Mouse (Mus musculus) naive thymus-derived CD4-positive, alpha-beta T cell, adult 2 months (primary cell): ENCODE measurements around the gene Arl16.
"Not testable (repeated sequence)": the region's sequence is repeated elsewhere in the genome, so short reads cannot be mapped to it uniquely, and the experiment has no call there.

ENCODE experiments used
- DNase-seq: peaks from one replicate; pipeline ENCODE4 v3.0.0-alpha.2; 2011; ENCODE audit warnings: low read depth

Gene Arl16

GRCm38 (mm10) chr11:120467051-120467735 lies at the start of gene Arl16:
TSS of gene Arl16 (minus strand) at chr11:120467607.
- peak; percentile 98 for DNase-seq

GRCm38 (mm10) chr11:120517147-120517546 lies 49.7 kb upstream of the Arl16 start:
- no peak for DNase-seq

GRCm38 (mm10) chr11:120515611-120516010 lies 48.2 kb upstream of the Arl16 start:
- peak; percentile 86 for DNase-seq

- not testable (repeated sequence) for DNase-seq
These were observed 46.9 kb upstream of the Arl16 start for GRCm38 (mm10) chr11:120514262-120514661.

- DNase-seq: no peak
These were observed 45.5 kb upstream of the Arl16 start for GRCm38 (mm10) chr11:120512790-120513453.

DNA sequence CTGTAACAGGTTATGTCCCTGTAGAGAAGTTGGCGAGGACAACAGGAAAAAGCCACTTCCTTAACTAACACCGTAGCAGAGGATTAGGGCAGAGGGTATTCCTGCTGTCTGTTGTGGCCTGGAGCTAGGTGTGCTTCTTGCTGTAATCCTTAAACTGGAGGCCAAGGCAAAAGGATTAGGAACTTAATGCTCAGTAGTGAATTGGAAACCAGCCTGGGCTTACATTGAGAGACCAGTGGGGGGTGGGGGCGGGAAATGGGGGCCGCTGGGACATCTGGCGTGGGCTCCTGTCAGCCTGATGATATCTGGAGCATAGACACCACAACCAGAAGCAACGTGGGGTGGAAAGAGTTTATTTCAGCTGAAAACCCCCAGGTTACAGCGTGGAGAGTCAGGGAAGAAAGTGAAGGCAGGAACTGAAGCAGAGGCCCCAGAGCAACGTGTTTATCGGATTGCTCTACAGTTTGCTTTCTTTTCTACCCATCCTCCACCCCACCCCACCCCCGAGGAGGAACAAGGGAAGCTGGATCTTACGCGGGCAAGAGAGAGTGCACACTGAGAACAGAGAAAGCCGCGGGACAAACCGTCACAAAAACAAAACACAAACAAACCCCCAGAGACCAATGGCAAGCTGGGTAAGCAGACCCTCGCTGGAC lies 43.1 kb upstream of the Arl16 start:
- DNase-seq: peak; percentile 68

- DNase-seq: peak; percentile 47
These were observed 42.5 kb upstream of the Arl16 start for GRCm38 (mm10) chr11:120509940-120510339.

DNA sequence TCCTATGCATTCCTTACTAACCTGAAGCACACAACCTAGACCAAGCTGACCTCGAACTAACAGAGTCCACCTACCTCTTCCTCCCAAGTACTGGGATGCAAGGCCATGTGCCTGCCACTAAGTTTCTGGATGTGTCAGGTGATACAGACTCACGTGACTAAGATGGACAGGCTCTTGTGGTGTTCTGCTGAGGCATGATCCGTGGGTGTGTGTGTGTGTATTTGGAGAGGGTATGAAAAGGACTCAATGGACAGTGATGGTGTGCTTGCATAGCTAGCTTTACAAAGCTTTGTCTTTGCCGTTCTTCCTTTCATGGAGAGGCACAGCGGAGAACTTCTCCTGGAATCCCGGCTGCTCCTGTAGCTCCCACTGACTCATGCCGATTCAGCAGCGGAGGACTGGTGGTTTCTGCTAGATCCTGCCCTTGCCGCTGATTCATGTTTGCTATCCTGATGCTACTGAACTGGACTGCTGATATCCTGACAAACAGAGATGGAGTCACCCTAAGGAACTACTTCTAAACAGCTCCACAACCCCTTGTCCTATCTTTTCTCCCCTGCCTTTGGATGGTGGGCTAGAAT lies 41.0 kb upstream of the Arl16 start:
- DNase-seq: no peak

DNA sequence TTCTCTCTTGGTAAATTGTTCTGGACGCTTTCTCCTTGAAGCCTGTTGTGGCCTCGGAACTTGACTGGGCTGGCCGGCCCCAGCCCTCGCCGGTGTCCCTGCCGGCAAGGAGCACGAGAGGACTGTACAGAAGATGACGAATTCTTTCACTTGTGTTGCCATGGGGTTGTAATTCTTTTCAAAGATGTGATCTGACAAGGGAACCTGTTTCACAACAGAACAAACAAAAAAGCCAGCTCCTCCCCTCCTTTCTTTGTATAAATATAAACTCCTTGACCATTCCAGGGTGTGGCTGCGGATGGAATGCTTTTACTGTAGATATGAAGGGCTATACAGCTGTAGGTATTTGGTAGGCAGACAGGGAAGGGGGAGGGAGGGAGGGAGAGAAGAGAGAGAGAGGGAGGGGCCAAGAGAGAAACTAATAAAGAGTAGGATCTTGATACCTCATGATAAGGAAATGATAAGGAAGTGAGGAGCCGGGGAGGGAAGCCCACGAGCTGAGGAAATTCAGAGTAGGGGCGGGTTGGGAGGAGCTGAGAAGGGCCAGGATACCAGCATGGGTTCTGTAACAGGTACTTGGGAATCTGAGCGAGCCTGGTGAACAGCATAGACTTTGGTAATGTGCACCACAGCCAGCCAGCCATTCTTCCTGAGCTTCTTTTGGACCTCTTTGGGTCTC lies 40.3 kb upstream of the Arl16 start:
- DNase-seq: no peak

DNA sequence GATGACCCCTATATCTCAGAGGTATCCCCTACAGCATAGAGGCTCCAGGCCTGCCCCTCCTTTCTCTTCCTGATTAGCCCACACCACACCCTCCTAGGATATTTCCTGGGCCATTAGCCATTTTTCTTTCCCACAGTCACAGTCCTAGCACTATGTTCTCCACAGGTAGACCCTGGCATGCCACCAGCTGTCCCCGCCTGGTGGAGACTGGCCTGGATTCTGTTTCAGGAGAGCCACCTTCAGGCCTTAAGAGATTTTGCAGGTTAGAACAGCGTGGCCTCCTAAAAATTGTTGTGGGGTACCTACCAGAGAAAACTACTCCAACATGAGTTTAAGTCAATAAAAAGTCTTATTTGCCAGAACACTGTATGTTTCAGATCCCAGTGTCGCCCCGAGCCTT lies 39.5 kb upstream of the Arl16 start:
- no peak for DNase-seq

DNA sequence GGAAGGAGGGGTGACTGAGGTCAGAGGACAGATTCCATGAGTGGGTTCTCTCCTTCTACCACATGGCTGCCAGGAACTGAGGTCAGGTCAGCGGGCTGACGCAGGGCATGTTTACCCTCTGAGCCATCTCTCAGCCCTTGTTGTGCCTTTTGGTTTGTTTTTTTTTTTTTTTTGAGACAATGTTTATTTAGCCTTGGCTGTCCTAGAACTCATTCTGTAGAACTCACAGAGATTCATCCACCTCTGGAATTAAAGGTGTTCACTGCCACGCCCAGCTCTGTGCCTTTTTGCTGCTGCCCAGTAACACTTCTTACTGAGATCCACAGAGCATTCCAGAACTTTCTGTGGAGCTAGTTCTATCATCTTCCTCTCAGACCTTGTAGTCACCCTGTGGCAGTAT lies 38.3 kb upstream of the Arl16 start:
- no peak for DNase-seq

GRCm38 (mm10) chr11:120501701-120502100 lies 34.3 kb upstream of the Arl16 start:
- no peak for DNase-seq

DNA sequence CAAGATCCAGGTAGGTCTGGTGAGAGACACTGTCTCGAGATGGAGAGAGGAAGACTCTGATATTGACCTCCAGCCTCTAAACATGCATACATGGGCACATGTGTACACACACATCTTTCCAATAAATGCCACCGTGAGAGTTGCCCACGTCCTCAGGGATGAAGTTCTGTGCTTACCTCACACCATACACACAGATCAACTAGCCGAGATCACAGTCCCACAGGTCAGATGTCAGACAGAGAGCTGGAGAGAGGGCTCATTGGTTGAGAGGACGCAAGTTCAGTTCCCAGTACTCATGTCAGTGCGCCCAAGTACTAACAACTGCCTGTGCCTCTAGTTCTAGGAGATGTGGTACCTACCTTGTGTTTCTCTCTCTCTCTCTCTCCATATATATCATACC lies 33.6 kb upstream of the Arl16 start:
- no peak for DNase-seq

GRCm38 (mm10) chr11:120500357-120500756 lies 33.0 kb upstream of the Arl16 start:
- no peak for DNase-seq

- DNase-seq: no peak
These were observed 32.5 kb upstream of the Arl16 start for GRCm38 (mm10) chr11:120499894-120500293.

DNA sequence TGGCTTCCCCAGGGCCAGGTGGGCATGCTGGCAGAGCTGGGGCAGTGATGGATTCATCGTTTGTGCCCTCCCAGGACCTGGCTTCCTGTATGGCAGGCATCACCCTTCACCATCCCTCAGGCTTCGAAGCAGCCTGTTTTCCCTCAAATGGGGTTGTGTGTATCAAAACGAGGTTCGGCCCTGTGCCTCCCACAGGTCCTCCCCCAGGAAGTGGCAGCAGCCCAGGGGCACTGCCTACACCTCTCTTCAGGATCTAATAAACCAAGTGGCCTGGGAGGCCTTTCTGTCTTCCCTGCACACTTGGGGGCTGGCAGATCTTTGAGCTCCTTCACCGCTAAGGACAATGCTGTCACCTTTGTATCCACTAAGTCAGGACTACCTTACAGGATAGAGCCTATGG lies 31.5 kb upstream of the Arl16 start:
- no peak for DNase-seq

DNA sequence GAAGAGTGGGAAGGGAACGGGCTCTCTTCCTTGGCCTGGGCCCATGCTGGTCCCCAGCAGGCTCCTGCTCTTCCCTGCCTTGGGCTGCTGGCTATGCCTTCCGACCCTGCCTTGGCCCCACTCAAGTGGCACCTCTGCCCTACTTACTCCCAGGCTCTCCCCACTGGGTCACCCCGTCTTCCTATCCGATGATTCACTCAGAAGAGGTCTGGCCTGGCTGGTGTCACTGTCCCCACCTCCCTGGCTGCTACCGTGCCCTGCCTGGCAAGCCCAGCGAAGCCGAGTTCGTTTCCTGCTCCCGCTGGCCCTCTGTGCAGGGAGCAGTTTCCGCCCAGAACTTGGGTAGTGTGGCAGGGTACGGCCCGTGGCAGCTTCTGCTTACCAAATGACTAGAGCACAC lies 30.8 kb upstream of the Arl16 start:
- DNase-seq: no peak

GRCm38 (mm10) chr11:120497436-120497835 lies 30.0 kb upstream of the Arl16 start:
- no peak for DNase-seq

DNA sequence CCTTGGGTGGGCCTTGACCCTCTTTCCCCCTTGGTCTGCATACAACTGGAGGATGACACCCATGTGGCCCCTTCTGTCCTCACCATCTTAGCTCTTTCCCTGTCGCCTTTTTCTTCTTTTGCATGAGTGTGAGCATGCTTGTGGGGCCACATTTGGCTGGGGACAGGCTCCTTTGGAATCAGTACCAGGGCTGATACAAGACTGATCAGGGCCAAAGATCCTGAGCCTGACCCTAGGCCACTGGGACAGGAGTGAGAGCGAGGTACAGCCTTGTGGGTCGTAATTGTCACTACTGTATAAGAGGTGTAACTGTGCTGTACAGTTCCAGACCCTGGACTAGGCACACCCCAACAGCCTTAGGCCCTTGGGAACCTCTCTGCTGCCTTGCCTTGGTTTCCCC lies 26.5 kb upstream of the Arl16 start:
- DNase-seq: no peak

DNA sequence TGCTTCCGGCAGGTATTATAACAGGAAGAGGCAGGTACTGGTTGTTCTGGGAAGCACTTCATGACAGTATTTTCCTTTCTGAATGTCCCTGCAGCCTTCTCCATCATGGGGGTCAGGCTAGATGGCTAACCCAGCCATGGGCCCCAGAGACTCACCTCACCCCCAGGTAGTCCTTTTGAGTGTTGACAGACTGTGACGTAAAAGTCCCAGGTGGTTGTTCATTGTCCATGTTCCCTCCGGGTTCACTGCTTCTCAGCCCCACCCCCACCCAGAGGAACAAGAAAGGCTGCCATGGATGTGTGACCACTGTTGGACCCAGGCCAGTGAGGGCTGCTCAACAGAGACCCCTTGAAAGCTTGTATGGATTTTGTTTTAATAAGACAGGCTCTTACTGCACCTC lies 25.9 kb upstream of the Arl16 start:
- DNase-seq: no peak

- DNase-seq: no peak
These were observed 25.4 kb upstream of the Arl16 start for GRCm38 (mm10) chr11:120492878-120493203.

DNA sequence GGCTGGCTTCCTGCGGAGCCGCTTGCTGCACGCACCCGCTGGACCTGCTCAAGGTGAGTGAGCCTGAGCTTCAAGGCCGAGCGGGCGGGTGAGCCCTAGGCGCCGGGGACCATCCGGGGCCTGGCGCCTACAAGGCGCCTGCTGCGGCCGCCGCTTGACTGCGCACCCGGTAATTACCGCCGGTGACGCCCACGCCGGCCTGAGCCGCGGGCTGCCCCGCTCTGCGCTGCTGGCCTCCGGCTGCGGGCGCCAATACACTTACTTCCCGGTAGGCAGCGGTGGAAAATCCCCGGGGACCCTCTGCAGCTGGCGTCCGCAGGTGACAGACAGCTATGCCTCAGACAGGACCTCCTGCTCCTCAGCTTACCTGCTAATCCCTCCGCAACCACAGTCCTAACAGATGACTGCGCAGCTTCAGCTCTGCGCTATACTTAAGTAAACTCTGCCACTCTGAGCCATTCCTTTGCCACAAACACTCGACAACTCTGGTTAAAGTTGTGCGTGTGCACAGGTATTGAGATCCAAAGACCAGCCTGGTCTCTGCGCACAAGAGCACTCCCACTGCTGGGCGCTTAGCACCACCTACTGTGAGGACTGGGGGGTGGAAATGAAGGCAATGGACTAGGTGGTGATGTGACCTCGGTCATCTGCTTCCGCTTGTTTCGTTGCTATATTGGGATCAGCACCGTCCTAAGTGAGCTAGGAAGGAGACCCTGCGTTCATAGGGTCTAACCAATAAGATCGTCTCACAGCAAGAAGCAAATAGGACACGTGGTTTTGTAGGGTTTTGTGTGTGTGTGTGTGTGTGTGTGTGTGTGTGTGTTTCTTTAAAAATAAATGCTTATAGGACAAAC lies 24.8 kb upstream of the Arl16 start:
- DNase-seq: peak; percentile 72
